Mouse (Mus musculus): ENCODE results near the gene Klkb1. TPM values are rescaled to one million over a fixed set of nuclear protein-coding genes. Genes with fewer than 3 reads are reported as not detected.

Klkb1 gene
- total RNA-seq, 2 experiments from 2014 or later = not detected

DNA sequence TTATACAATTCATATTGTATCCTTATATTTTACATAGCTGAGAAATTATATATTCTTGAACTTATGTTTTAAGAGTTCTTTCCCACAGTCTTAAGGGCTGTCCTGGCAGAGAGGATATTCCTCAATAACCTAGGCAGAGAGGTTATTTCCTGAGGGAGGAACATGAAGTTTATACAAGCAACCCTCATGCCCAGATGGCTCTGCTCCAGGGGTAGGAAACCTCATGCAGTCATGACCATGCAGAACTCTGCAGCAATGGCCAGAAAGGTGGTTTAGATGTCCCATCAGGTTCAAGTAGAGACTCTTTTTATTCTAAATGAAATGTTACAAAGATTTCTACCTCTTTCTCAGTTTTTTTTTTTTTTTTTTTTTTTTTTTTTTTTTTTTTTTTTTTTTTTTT is 25.6 kb downstream of the Klkb1 start:
- no peak for DNase-seq (ENCODE audit: low spot score in 2 of 2)

DNA sequence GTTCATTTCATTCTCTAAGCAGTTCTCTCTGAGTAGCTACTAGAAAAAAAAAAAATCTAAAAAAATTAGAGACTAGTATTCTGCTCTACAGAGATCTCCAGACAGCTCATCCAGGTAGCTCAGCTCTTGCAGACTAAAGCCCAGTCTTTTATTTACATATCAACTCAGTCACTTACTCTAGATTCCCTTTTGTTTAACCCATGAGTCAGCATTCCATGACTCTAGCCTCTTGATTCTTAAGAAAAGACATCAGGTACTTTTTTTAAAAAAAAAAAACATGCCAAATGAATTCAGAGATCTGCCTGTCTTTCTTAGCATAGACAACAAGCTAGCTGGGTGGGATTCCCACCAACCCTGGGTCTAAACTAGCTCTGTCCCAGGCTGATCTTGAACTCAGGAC is 26.2 kb downstream of the Klkb1 start:
- DNase-seq (ENCODE audit: low spot score in 2 of 2) = no peak

DNA sequence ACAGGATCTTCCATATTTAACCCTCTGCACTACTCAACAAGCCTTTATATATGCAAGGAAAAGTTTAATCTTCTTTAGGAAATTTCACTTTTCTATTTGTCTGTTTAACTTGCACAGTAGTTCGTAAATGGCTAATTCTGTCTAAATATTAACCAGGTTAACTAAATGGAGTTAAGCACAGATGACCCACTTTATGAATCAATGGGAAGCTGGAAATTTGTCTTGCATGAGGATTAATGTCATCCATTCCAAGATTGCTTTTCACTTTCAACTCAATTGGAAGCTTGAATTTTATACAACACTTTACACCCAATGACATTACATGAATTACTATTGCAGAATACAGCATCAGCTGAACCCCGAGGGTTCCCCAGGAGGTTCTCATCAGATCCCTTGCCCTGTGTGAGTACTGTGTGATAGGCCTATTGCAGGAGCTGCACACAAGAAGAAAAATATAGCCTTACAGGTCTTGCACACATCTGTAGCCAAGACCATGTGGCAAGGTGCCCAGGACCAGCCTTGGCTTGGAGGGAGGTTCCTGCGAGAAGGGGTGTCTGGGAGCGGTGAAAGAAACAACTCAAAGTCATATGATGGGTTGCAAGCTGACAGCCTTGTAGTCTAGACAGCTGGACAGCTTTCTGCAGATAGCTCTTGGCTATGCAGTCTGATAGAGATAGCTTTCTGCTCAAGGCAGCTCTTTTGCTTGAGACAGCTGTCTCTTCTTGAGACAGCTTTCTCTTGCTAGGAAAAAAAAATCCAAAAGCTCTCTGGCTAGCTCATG is 26.9 kb downstream of the Klkb1 start:
- no peak for DNase-seq (ENCODE audit: low spot score in 2 of 2)

DNA sequence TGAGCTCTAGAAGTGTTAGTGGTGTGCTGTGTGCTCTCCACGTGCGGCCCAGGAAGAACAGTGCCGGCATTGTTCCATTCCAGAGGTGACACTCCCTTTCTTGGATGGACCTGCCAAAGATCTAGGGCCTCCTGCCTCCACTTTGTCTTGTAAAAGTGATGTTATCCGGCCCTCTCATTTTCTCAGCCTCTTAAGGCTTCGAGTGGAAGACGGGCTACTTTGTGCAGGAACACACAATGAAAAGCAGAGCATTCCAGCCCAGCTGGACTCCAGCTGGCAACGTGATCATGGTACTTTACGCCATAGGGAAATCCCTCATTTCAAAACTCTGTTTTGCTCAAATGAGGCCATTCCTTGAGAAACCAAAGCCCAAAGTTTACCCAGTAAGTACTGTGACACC is 27.7 kb downstream of the Klkb1 start:
- no peak for DNase-seq (ENCODE audit: low spot score in 2 of 2)

DNA sequence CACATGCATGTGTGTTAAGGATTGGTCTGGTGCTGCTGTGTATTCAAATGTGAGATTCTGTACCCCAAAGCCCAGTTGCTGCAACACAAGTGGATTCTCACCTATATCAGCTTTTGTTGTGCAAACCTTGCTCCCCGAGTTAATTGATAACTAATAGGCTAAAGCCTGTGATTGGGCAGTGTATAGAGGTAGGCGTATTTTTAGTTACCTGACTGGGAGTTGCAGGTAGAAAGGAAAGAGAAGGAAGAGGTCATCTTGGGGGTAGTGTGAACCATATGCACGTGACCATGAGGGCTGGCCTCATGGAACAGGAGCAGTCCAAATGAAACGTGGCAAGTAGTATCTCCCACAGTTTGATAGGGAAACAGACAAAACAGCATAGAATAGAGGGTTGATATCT is 29.7 kb downstream of the Klkb1 start:
- no peak for DNase-seq (ENCODE audit: low spot score in 2 of 2)

DNA sequence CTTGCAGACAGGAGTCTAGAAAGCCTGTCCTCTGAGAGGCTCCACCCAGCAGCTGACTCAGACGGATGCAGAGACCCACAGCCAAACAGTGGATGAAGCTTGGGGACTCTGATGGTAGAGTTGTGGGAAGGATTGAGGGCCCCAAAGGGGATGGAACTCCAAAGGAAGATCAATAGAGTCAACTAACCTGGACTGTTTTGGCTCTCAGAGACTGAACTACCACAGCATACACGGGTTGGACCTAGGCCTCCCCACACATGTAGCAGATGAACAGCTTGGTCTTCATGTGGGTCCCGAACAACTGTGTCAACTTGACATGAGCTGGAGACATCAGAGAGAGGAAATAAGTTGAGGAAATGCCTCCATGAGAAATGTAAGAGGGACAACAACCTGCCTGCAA is 31.8 kb downstream of the Klkb1 start:
- no peak for DNase-seq (ENCODE audit: low spot score in 2 of 2)

DNA sequence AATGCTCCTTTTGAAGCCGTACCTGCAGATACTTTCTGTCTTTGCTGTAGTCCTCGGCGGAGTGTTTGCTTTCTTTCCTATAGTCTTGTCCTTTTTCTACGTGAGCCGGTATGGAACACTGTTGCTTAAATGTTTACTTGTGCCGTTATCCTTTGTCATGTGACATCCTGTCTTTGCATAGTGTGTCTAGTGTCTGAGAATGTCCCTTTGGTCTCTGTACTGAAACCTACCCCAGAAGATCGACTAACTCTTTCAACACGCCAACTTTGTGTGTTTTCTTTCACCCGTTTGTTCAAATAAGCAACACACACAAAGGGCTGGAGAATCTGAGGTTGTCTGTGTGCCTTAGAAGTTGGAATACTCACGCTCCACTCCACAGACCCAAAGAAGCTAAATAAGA is 32.7 kb downstream of the Klkb1 start, which contains the start of gene F11:
F11 (minus strand) TSS at position 112 of the 400 bp plus-strand sequence.
- DNase-seq (ENCODE audit: low spot score in 2 of 2) = no peak

DNA sequence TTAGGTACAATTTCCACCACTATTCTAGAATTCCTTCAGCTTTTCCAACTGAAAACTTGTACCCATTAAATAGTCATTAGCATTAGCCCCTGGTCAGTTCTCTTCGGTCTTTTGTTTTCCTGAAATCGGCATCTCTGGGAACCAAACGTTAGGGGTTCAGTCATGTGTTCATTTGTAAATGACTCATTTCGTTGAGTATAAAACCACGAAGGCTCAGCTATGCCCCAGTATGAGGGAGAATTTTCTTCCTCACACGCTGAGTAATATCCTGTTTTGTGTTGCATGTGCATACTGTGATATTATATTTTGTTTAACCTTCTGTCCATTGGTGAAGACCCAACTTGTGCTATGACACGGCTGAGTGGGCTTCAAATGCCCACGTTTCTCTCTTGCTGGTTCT is 36.2 kb downstream of the Klkb1 start:
- no peak for DNase-seq (ENCODE audit: low spot score in 2 of 2)

DNA sequence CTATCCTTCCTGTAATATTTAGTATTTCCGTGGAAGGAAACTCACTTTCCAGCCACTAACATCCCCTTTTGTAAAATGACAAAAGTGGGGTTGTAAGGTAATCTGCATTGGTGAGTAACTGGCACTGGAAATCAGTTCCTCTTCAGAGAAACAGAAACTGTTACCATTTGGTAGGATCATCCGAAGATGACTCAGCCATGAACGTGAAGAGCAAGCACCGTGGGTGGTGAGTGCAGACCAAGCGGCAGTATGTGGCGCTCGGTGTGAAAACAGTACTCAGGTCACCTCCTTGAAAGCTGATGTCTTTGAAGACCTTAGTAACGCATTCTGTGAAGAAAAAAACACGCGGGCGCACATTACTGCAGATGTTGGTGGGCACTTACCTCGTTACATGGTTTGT is 39.6 kb downstream of the Klkb1 start:
- DNase-seq (ENCODE audit: low spot score in 2 of 2) = no peak

DNA sequence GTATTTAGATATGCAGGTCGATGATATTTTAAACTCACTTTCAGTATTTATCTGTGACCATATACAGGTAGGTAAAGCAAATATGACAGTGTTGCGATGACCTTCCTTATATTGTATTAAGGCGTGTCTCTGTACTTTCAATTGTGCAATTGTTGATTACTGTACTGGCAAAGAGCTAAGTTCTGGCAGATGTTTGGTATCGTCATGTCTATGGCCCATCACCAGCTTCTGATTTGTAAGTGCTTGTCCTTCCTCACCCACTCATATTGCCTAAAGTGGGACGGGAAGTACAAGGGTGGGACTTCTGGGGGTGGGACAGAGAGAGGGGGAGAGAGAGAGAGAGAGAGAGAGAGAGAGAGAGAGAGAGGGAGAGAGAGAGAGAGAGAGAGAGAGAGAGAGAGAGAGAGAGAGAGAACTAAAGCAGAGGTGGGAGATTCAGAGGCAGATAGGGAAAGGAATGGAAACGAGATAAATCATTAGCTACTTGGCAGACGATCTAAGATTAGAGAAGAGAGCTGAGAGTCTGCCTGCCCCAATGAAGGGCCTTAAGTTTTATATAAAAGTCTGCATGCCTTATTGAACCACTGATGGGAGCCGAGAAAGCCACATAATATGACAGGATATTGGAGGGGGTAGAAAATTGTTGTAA is 40.3 kb downstream of the Klkb1 start:
- DNase-seq (ENCODE audit: low spot score in 2 of 2) = no peak

DNA sequence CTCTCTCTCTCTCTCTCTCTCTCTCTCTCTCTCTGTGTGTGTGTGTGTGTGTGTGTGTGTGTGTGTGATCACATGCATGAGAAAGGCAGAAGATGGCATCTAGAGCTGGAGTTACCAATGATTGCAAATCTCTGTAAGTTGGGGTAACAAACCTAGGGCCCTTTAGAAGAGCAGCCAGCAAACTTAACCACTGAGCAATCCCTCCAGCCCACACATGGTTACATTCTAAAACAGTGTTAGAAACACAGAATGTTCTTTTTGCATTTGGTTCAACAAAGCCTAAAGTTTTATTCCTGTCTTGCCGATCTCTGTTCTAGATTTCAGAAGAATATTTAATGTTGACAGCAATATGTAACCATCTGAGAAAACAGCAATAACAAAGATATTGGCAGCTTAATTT is 41.1 kb downstream of the Klkb1 start:
- DNase-seq (ENCODE audit: low spot score in 2 of 2) = no peak

DNA sequence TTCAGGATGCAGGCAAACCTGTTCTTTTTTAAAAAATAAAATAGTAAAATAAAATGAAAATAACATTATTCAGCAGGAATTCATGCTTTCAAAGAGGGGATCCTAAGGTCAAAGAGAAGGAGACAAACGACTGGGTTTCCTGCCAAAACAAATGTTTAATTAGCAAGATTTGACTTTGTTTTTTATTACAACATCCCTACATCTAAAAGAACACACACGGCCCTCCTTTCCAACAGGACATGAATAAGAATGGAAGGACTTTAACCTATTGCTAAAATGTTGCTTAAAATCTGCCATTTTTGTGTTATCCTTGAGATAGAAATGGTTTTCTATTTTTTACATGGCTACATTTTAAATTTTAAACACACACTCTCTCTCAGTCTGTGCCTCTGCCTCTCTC is 41.5 kb downstream of the Klkb1 start:
- DNase-seq (ENCODE audit: low spot score in 2 of 2) = no peak

DNA sequence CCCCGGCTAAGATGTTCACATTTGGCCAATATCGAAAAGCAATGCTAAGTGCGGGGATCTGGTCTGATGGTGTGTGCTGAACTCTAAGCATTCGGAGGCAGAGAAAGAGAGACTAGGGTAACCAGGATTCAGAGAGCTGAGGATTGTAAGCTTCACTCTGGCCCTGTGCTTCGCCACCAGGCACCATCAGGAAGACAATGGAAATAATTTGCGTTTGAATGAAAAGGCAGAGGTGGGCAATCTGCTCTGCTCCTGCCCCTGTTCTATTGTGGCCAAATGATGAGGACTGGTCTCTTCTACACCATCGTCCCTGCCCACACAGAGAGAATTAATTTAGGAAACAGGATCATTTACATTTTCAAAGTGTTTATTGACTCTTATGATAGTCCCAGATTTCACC is 48.4 kb downstream of the Klkb1 start:
- DNase-seq (ENCODE audit: low spot score in 2 of 2) = no peak

DNA sequence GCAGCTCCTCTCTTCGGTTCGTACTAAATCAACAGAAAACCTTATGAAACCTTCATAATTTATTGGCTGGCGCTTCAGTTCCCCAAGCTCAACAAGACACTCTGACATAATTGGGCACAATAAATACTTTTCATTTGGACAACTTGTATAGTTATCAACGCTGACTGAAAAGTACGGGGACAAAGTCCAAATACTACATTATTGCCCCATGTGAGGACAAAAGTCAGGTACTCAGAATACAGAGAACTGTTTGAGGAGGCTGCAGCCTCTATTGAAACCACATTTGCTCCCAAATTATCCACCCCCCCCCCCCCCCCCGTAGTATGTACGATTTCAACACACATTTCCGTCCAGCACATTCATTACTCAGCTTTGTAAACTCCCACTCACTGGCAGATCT is 55.3 kb downstream of the Klkb1 start:
- no peak for DNase-seq (ENCODE audit: low spot score in 2 of 2)

DNA sequence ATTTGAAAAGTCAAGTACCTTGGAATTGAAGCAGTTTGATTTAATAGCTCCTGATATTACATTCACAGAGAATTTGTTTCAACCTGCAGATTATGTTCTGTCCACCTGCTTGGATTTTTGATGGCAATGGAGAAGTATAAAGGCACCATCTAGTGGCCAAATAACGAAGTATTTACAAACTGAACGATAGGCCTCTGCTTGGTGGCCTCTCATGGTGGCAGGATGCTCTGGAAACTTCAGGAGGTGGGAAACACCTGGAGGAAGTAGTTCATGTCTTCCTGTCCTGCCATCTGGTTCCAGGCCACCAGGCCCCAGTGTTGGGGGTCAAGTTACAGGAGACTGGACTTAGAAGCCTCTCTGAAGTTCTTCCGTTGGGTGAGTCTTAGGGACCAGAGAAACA is 56.4 kb downstream of the Klkb1 start:
- peak in 1 of 2 experiments; percentile 78 for DNase-seq (ENCODE audit: low spot score in 2 of 2)

DNA sequence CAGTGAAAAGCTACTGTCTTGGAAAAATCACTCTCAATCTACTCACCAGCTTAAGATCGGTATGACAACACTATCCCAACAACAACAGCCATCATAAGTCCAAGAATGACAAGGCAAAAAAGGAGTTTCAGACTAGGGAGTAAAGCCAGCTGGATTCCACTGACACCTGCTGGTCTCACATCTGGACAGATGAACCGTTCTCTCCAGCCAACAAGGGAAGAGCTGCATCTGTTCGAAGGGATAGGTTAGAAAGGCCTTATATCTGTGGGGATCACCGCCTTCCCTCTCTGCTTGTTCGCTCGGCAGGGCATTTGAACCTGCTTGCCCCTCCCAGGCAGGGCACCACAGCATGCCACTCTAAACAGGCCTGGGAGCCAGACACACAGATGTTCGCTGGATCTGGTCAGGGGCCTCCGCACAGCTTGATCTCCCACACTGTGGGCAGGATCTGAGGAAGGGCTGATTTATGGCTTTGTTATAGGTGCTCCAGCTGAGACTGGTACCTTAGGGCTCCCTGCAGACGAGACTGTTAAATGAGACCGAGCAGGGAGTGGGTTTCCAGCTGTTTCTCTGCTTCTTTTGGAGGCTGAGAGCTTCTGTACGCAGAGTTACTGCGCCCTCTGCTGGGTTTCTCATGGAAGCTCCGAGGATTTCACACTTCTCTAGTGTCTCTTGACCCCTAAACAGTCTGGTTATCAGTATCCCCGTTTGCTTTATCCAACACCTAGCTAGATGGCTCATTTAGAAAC is 58.3 kb downstream of the Klkb1 start:
- peak; percentile 11 to 64 for DNase-seq (ENCODE audit: low spot score in 2 of 2)

DNA sequence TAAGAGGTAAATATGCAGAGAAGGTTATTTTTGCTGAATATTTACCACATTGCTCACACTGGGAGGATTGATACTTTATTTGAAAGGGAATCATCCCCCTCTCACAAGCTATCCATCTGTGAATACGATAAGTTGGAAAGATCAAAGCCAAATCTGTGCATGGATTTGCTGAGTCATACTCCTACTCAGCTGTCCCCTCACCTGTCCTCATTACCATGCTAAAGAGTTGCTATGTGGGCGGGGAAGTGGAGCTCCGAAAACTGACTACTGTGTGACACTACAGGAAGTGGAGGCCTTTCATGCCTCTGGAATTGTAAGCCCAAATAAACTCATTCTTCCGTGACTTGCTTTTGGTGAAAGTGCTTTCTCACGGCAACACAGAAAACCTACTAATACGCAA is 59.4 kb downstream of the Klkb1 start:
- peak in 1 of 2 experiments; percentile 23 for DNase-seq (ENCODE audit: low spot score in 2 of 2)

DNA sequence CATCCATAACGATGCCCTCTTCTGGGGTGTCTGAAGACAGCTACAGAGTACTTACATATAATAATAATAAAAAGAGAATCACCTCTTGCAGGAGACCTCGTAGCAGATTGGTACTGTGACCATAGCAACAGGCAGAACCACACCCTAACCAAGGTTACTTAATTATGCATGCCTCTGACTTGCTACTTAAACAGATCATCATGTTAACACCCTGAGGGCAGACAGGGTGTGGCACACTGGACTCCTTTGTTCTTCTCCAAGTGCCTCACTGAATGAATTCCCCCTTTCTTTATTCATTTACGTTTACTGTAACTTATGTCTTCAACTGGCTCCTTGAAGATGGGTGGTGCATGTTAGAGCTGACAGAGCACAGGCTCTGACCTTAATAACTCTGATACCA is 61.4 kb downstream of the Klkb1 start:
- no peak for DNase-seq (ENCODE audit: low spot score in 2 of 2)
